Mouse (Mus musculus) kidney, embryonic 15.5 days (tissue): ENCODE measurements around the gene Tssk3. TPM values are rescaled to one million over a fixed set of nuclear protein-coding genes. Genes with fewer than 3 reads are reported as not detected.
"Not testable (repeated sequence)": the region's sequence is repeated elsewhere in the genome, so short reads cannot be mapped to it uniquely, and the experiment has no call there.

Source experiments
- ATAC-seq: fragments of 200-750 bp; cut with Nextera tagmentation; replicated peaks from 2 replicates; pipeline ENCODE4 v1.8.0; 2017; ENCODE audit warnings: moderate TSS enrichment; ENCODE audit not compliant: low FRiP score
- H3K27ac ChIP-seq: fragments of 300-500 bp; sonication (generic); 2 replicates; pipeline ENCODE4 v1.5.1; 2015; ENCODE audit warnings: mild to moderate bottlenecking, inconsistent platforms
- H3K27me3 ChIP-seq: fragments of 300-500 bp; sonication (generic); 2 replicates; pipeline ENCODE4 v1.6.1; 2015; ENCODE audit warnings: inconsistent platforms
- H3K36me3 ChIP-seq: fragments of 300-500 bp; sonication (generic); 2 replicates; pipeline ENCODE4 v1.6.1; 2015; ENCODE audit warnings: inconsistent platforms
- H3K4me1 ChIP-seq: fragments of 300-500 bp; sonication (generic); 2 replicates; pipeline ENCODE4 v1.6.1; 2015; ENCODE audit warnings: inconsistent platforms
- H3K4me2 ChIP-seq: fragments of 300-500 bp; sonication (generic); 2 replicates; pipeline ENCODE4 v1.6.1; 2015; ENCODE audit warnings: moderate library complexity, mild to moderate bottlenecking, inconsistent platforms
- H3K4me3 ChIP-seq: fragments of 300-500 bp; sonication (generic); replicated peaks from 2 replicates; pipeline ENCODE4 v1.5.1; 2015; ENCODE audit warnings: mild to moderate bottlenecking, inconsistent platforms
- H3K9ac ChIP-seq: fragments of 300-500 bp; sonication (generic); 2 replicates; pipeline ENCODE4 v1.6.1; 2015; ENCODE audit warnings: mild to moderate bottlenecking, inconsistent platforms
- H3K9me3 ChIP-seq: fragments of 300-500 bp; sonication (generic); replicated peaks from 2 replicates; pipeline ENCODE4 v1.6.1; 2016; ENCODE audit warnings: inconsistent platforms
- WGBS: fragments of 180-500 bp; shearing (Covaris S2); methylation state at CpG from one replicate; pipeline ENCODE4 v1.1.7; 2015; ENCODE audit warnings: mixed read lengths; 5-methylcytosine and 5-hydroxymethylcytosine counted together
- polyA plus RNA-seq: library from polyadenylated mRNA; unstranded; fragments of >200 nt; fragmentation: Nextera tagmentation; extraction: Ambion mirVana; gene quantifications from 2 replicates; pipeline ENCODE4 v1.2.1, GENCODE M21; 2015

The Tssk3 gene
- polyA plus RNA-seq, 1 experiment from 2014 or later = not detected

DNA sequence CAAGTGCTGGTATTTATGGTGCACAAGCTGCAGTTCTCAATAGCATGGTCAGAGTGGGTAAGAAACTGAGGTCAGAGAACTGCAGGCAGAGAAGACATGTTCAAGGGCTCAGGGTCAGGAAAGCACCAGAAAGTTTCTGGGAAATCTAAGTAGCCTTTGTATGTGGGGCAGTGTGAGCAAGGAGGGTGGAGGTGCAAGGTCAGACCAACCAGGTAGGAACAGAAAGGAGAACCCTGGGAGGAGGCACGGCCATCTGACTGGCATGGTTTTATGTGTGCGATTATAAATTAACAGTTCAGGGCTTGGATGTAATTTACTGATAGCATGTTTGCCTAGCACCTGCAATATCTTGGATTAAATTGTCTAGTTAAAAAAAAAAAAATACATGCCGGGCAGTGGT lies 31.1 kb downstream of the Tssk3 start:
- H3K9me3 ChIP-seq = no peaks in the 10 kb centered on the region
- peaks cover 8% of the 10 kb centered on the region; the same call in 1 of the 2 replicates for H3K36me3 ChIP-seq
- peaks cover 16% of the 10 kb centered on the region for H3K4me1 ChIP-seq
- H3K4me3 ChIP-seq = no peak overlapping the region
- WGBS = 84% methylated on average over 3 of the region's 3 CpGs
- H3K27ac ChIP-seq = no peak overlapping the region
- no peak for ATAC-seq
- H3K27me3 ChIP-seq = no peaks in the 10 kb centered on the region
- H3K4me2 ChIP-seq = no peak overlapping the region
- H3K9ac ChIP-seq = no peak overlapping the region

DNA sequence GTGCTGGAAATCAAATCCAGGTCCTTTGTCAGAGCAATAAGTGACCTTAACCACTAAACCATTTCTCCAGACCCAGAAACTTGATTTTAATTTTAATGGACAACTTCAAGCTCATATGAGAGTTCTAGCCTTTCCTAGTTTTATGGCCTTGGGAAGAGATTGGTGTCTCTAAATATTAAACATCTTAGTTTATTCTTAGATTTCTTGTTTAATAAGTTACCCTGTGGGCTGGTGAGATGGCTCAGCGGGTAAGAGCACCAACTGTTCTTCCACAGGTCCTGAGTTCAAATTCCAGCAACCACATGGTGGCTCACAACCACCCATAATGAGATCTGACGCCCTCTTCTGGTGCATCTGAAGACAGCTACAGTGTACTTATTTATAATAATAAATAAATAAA lies 33.5 kb downstream of the Tssk3 start:
- WGBS = 83% methylated on average over 2 of the region's 2 CpGs
- H3K36me3 ChIP-seq, H3K4me1 ChIP-seq, H3K4me3 ChIP-seq, H3K9me3 ChIP-seq, ATAC-seq, H3K4me2 ChIP-seq, H3K9ac ChIP-seq, H3K27me3 ChIP-seq, H3K27ac ChIP-seq: not testable (repeated sequence)

DNA sequence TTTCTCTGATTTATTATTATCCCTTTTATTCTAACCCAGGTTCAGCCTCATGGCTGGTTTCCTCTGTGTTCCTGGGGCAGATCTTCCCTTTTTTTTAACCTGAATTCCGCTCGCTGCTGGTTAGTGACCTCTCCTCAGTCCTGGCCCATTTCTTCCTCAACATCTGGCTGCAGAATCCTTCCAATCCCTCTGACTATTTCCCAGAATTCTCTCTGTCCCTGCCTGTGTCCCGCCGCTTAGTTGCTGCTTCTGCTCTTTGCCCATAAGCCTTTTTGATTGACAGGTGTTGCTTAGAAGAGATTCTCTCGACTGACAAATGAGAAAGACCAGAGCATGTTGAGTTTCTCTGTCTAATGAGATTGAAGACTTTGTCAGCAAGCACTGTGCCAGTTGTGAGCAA lies 34.7 kb downstream of the Tssk3 start:
- H3K27ac ChIP-seq = no peak overlapping the region
- no peaks in the 10 kb centered on the region for H3K9me3 ChIP-seq
- H3K36me3 ChIP-seq = no peaks in the 10 kb centered on the region
- H3K9ac ChIP-seq = no peak overlapping the region
- H3K4me2 ChIP-seq = no peak overlapping the region
- no peak overlapping the region for H3K4me3 ChIP-seq
- no peaks in the 10 kb centered on the region for H3K27me3 ChIP-seq
- ATAC-seq = no peak
- 60% methylated on average over 5 of the region's 5 CpGs for WGBS
- H3K4me1 ChIP-seq = peaks cover 3% of the 10 kb centered on the region; the same call in 1 of the 2 replicates

DNA sequence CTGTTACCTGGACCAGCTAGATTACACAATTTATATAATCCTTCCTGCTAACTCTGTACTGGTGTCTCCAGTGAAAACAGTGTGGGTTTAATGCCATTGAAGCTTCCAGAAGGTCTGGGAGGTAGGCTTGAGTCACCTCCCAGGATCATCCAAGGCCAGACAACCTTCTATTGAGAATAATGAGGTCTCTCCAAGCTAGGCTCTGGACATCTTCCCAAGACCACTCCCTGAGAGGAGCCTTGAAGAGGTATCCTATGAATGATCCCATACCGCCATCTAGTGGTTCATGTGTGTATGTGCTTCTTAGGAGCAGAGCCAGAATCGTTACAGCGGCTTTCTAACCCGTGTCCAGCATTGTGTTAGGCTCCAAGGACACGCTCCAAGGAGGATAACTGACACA lies 35.6 kb downstream of the Tssk3 start:
- H3K27me3 ChIP-seq = no peaks in the 10 kb centered on the region
- peak; percentile 76 for ATAC-seq
- no peak overlapping the region for H3K4me3 ChIP-seq
- 2% methylated on average over 5 of the region's 5 CpGs for WGBS
- no peak overlapping the region for H3K9ac ChIP-seq
- no peak overlapping the region for H3K4me2 ChIP-seq
- H3K27ac ChIP-seq = no peak overlapping the region
- no peaks in the 10 kb centered on the region for H3K36me3 ChIP-seq
- H3K9me3 ChIP-seq = no peaks in the 10 kb centered on the region
- no peaks in the 10 kb centered on the region for H3K4me1 ChIP-seq

DNA sequence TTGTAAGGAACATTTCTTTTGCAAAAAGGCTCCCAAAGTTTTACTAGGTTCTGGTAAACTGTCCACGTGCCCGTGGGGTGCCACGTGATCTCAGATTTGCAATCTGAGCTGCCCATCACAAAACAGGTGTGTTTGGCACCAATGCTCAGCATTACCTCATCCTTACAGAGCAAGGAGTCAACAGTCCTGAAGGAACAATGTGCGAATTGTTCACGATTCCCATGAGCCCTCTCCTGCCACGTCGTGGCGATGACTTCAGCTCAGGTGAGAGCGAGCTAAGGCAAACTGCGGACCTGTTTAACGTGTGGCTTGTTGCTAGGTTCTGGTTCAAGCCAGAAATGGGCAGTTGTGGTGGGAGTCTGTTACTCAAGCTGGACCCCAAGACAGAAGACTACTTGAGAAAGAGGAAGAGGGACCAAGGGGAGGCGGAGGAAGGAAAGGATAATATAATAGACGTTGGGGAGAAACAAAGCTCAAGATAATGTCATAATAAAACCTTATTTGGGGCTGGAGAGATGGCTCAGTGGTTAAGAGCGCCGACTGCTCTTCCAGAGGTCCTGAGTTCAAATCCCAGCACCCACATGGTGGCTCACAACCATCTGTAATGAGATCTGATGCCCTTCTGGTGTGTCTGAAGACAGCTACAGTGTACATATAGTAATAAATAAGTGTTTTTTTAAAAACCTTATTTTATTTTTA lies 39.2 kb downstream of the Tssk3 start:
- Histone ChIP-seq H3K27me3 (no peaks in the 10 kb centered on the region), H3K4me1 (no peaks in the 10 kb centered on the region), H3K9ac (no peak overlapping the region), H3K4me3 (no peak overlapping the region), H3K27ac (no peak overlapping the region), H3K9me3 (no peaks in the 10 kb centered on the region), H3K4me2 (no peak overlapping the region), H3K36me3 (no peaks in the 10 kb centered on the region)
- WGBS = 82% methylated on average over 15 of the region's 15 CpGs
- no peak for ATAC-seq

DNA sequence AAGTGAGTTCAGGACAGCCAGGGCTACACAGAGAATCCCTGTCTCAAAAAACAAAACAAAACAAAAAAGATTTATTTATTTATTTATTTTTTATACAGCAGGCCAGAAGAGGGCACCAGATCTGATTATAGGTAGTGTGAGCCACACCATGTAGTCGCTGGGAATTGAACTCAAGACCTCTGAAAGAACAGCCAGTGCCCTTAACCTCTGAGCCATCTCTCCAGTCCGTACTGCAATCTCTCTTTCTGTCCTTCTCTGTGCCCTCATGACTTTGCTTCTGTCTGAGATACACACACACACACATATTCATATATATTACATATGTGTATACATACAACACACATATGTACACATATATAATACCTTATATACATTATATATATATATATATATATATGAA lies 40.0 kb downstream of the Tssk3 start:
- no peak overlapping the region for H3K9ac ChIP-seq
- no peak for ATAC-seq
- H3K4me2 ChIP-seq = no peak overlapping the region
- no peaks in the 10 kb centered on the region for H3K27me3 ChIP-seq
- no peaks in the 10 kb centered on the region for H3K9me3 ChIP-seq
- H3K27ac ChIP-seq = no peak overlapping the region
- WGBS = 73% methylated on average over 2 of the region's 2 CpGs
- H3K4me3 ChIP-seq = no peak overlapping the region
- no peaks in the 10 kb centered on the region for H3K36me3 ChIP-seq
- H3K4me1 ChIP-seq = no peaks in the 10 kb centered on the region

GRCm38 (mm10) chr4:129448713-129449112 lies 42.1 kb downstream of the Tssk3 start:
- H3K27ac ChIP-seq = no peak overlapping the region
- 91% methylated on average over 6 of the region's 6 CpGs for WGBS

DNA sequence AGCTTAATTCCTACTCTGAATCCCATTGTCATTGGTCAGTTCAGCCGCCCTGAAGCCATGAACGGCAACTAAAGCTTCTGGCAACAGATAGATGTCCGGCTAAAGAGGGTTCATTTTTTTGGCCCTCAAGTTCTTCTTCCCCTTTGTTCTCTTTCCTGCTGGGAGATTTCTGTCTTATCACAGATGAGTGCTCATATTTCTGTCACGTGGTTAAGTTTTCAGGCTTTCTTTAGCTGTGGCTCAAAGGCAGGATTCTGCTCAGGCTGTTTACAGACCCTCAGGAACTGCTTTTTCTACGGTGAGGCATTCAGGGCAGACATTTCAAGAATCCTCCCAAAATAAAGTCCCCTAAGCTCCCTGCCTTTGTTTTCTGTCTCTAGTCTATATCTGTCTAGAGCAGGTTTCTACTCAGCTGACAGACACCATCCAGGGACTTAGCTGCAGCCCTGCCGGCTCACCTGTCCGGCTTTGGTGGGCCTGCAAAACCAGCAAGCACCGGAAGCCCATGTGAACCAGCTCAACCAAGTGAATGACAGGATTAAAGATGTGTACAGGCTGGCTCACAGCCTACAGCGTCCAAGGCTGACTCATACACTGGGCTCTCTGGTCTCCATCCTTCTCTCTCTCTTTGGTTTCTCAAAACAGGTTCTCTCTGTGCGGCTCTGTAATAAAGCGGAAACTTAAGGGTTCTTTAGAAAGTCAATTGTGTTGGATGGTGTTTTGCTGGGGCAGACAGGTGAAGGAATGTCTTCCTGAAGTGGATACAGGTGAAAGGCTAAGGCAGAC lies 42.9 kb downstream of the Tssk3 start:
- Histone ChIP-seq H3K9ac (no peak overlapping the region), H3K4me2 (no peak overlapping the region), H3K36me3 (no peaks in the 10 kb centered on the region), H3K4me3 (no peak overlapping the region), H3K4me1 (0 out of 2 replicates have a peak, but pooled peaks cover 3% of the 10 kb centered on the region), H3K9me3 (no peaks in the 10 kb centered on the region), H3K27me3 (peaks cover 3% of the 10 kb centered on the region; the same call in 1 of the 2 replicates), H3K27ac (no peak overlapping the region)
- ATAC-seq = no peak
- 80% methylated on average over 11 of the region's 11 CpGs for WGBS

More at GRCm38 (mm10) chr4:129448713-129449112, 42.1 kb downstream of the Tssk3 start:
- H3K4me1 ChIP-seq = 0 out of 2 replicates have a peak, but pooled peaks cover 3% of the 10 kb centered on the region
- H3K36me3 ChIP-seq = no peaks in the 10 kb centered on the region
- no peak overlapping the region for H3K4me3 ChIP-seq
- H3K9ac ChIP-seq = no peak overlapping the region
- no peaks in the 10 kb centered on the region for H3K27me3 ChIP-seq
- H3K4me2 ChIP-seq = no peak overlapping the region
- no peak for ATAC-seq
- H3K9me3 ChIP-seq = no peaks in the 10 kb centered on the region

GRCm38 (mm10) chr4:129447360-129447759 lies 43.5 kb downstream of the Tssk3 start:
- ATAC-seq = no peak
- Histone ChIP-seq H3K36me3 (no peaks in the 10 kb centered on the region), H3K4me1 (0 out of 2 replicates have a peak, but pooled peaks cover 3% of the 10 kb centered on the region), H3K27me3 (peaks cover 9% of the 10 kb centered on the region; the same call in 1 of the 2 replicates), H3K9me3 (no peaks in the 10 kb centered on the region), H3K27ac (no peak overlapping the region), H3K4me2 (no peak overlapping the region), H3K9ac (no peak overlapping the region), H3K4me3 (no peak overlapping the region)
- 74% methylated on average over 8 of the region's 8 CpGs for WGBS

- H3K4me1 ChIP-seq = peaks cover 16% of the 10 kb centered on the region
- peaks cover 43% of the 10 kb centered on the region for H3K27me3 ChIP-seq
- no peaks in the 10 kb centered on the region for H3K36me3 ChIP-seq
- no peak overlapping the region for H3K9ac ChIP-seq
- peak overlapping the region; percentile 58 for H3K4me3 ChIP-seq
- H3K4me2 ChIP-seq = peak overlapping the region; percentile 85
- peak; percentile 18; the same call in 1 of the 2 replicates for ATAC-seq
- H3K27ac ChIP-seq = no peak overlapping the region
- WGBS = 31% methylated on average over 6 of the region's 6 CpGs
- H3K9me3 ChIP-seq = no peaks in the 10 kb centered on the region
Observed at GRCm38 (mm10) chr4:129441145-129441544, 49.7 kb downstream of the Tssk3 start.

- Histone ChIP-seq H3K9ac (peak within 1 kb of the TSS; percentile 58), H3K4me3 (peak within 1 kb of the TSS; percentile 58), H3K9me3 (no peaks in the 10 kb centered on the region), H3K27me3 (peaks cover 43% of the 10 kb centered on the region), H3K4me2 (peak within 1 kb of the TSS; percentile 85), H3K27ac (no peak within 1 kb of the TSS), H3K4me1 (peaks cover 16% of the 10 kb centered on the region), H3K36me3 (no peaks in the 10 kb centered on the region)
- ATAC-seq = peak; percentile 96
- 3% methylated on average over 33 of the region's 33 CpGs for WGBS
Observed at GRCm38 (mm10) chr4:129440340-129441063, 50.3 kb downstream of the Tssk3 start, which contains the start of gene Zbtb8b. Gene Zbtb8b (minus strand): TSS chr4:129440853.
